Mouse (Mus musculus) urinary bladder, postnatal 36 days (tissue): ENCODE results near the gene Trp63.

Experiments used
- DNase-seq, 2 experiments: peaks; one replicate each; pipeline ENCODE4 v3.0.0; 2022; ENCODE audit warnings: low spot score in 2 of 2, mixed read lengths in 1 of 2

Trp63 gene

GRCm38 (mm10) chr16:25779964-25780363 lies 96.4 kb downstream of the Trp63 start:
- no peak for DNase-seq

GRCm38 (mm10) chr16:25784246-25784645 lies 100.7 kb downstream of the Trp63 start:
- no peak for DNase-seq

- DNase-seq: no peak
These were observed 102.9 kb downstream of the Trp63 start for GRCm38 (mm10) chr16:25786457-25786856.

GRCm38 (mm10) chr16:25792640-25793266 lies 109.2 kb downstream of the Trp63 start:
- DNase-seq: no peak

GRCm38 (mm10) chr16:25797732-25798294 lies 114.2 kb downstream of the Trp63 start:
- DNase-seq: no peak

GRCm38 (mm10) chr16:25799618-25800017 lies 116.1 kb downstream of the Trp63 start:
- no peak for DNase-seq

- DNase-seq: peak in 1 of 2 experiments; percentile 32
These were observed 121.4 kb downstream of the Trp63 start for GRCm38 (mm10) chr16:25804955-25805354.

- DNase-seq: no peak
These were observed 123.6 kb downstream of the Trp63 start for GRCm38 (mm10) chr16:25807116-25807515.

- DNase-seq: no peak
These were observed 134.4 kb downstream of the Trp63 start for GRCm38 (mm10) chr16:25817753-25818624.

GRCm38 (mm10) chr16:25826016-25826415 lies 142.5 kb downstream of the Trp63 start:
- no peak for DNase-seq

GRCm38 (mm10) chr16:25832576-25832975 lies 149.0 kb downstream of the Trp63 start:
- no peak for DNase-seq

- DNase-seq: no peak
These were observed 151.7 kb downstream of the Trp63 start for GRCm38 (mm10) chr16:25835301-25835700.

- DNase-seq: peak in 1 of 2 experiments; percentile 19
These were observed 152.2 kb downstream of the Trp63 start for GRCm38 (mm10) chr16:25835723-25836122.

GRCm38 (mm10) chr16:25842996-25843395 lies 159.4 kb downstream of the Trp63 start:
- DNase-seq: no peak

- peak; percentile 72 to 76 for DNase-seq
These were observed 160.1 kb downstream of the Trp63 start for GRCm38 (mm10) chr16:25843625-25844024.

GRCm38 (mm10) chr16:25846611-25847010 lies 163.0 kb downstream of the Trp63 start:
- DNase-seq: no peak

- no peak for DNase-seq
These were observed 164.9 kb downstream of the Trp63 start for GRCm38 (mm10) chr16:25848474-25848873.

- peak in 1 of 2 experiments; percentile 48 for DNase-seq
These were observed 166.3 kb downstream of the Trp63 start for GRCm38 (mm10) chr16:25849593-25850464.

- no peak for DNase-seq
These were observed 177.4 kb downstream of the Trp63 start for GRCm38 (mm10) chr16:25860731-25861505.

GRCm38 (mm10) chr16:25865096-25865869 lies 181.7 kb downstream of the Trp63 start:
- no peak for DNase-seq
